Mouse (Mus musculus) G1E (cell line): ENCODE results near the gene Gm9736. TPM values are rescaled to one million over a fixed set of nuclear protein-coding genes. Genes with fewer than 3 reads are reported as not detected.
"Not testable (repeated sequence)": the region's sequence is repeated elsewhere in the genome, so short reads cannot be mapped to it uniquely, and the experiment has no call there.

Source experiments
- ATAC-seq: 2 replicates; pipeline ENCODE4 v1.8.0; 2016; ENCODE audit warnings: mild to moderate bottlenecking; ENCODE audit not compliant: insufficient number of reproducible peaks, poor library complexity, low FRiP score, severe bottlenecking; ENCODE audit errors: extremely low read depth
- DNase-seq: peaks from one replicate; pipeline ENCODE4 v3.0.0; 2012; ENCODE audit warnings: low spot score
- H3K27me3 ChIP-seq: 2 replicates; pipeline ENCODE4 v1.6.1; 2012; ENCODE audit warnings: mild to moderate bottlenecking, low read length, inconsistent platforms; ENCODE audit not compliant: insufficient read depth
- H3K36me3 ChIP-seq: replicated peaks from 2 replicates; pipeline ENCODE3; 2012; ENCODE audit warnings: mild to moderate bottlenecking, inconsistent platforms
- H3K4me1 ChIP-seq: 2 replicates; pipeline ENCODE4 v1.6.1; 2012; ENCODE audit warnings: low read depth, low read length, inconsistent platforms, mixed read lengths; ENCODE audit not compliant: insufficient read depth
- H3K4me3 ChIP-seq: 2 replicates; pipeline ENCODE4 v1.5.1; 2012; ENCODE audit warnings: low read depth, mild to moderate bottlenecking, inconsistent platforms, low read length, moderate library complexity, mixed read lengths
- H3K9me3 ChIP-seq: replicated peaks from 2 replicates; pipeline ENCODE4 v1.6.1; 2012; ENCODE audit warnings: inconsistent platforms
- CTCF ChIP-seq: IDR thresholded peaks from 2 replicates; pipeline ENCODE4 v1.5.1; 2012; ENCODE audit warnings: low read depth, low read length, inconsistent platforms, mixed read lengths
- GATA1 ChIP-seq: IDR thresholded peaks from 2 replicates; pipeline ENCODE4 v1.6.1; 2012; ENCODE audit warnings: borderline replicate concordance, low read length, inconsistent platforms, mixed read lengths
- GATA2 ChIP-seq: IDR thresholded peaks from 2 replicates; pipeline ENCODE4 v1.6.1; 2012; ENCODE audit warnings: low read depth, low read length, inconsistent platforms, borderline replicate concordance
- POLR2AphosphoS5 ChIP-seq: IDR thresholded peaks from 2 replicates; pipeline ENCODE4 v1.6.1; 2012; ENCODE audit warnings: low read depth, low read length, inconsistent platforms; ENCODE audit not compliant: insufficient replicate concordance
- TAL1 ChIP-seq: conservative IDR thresholded peaks from 2 replicates; pipeline ENCODE4 v1.6.1; 2012; ENCODE audit warnings: low read depth, low read length, inconsistent platforms, mixed read lengths
- polyA plus RNA-seq: library from polyadenylated mRNA; stranded (reverse); fragments of >175 nt; gene quantifications from 2 replicates; pipeline ENCODE4 v1.2.3, GENCODE M21; 2012
- total RNA-seq, 2 experiments: library from RNA; stranded (forward) in 1 of 2; stranded (reverse) in 1 of 2; fragments of 200-1000 nt in 1 of 2; fragments of >200 nt in 1 of 2; fragmentation: Nextera tagmentation in 1 of 2; gene quantifications; 2 replicates each; pipeline ENCODE4 v1.2.3; 2014 to 2017

Gene Gm9736
- total and polyA plus RNA-seq, 3 experiments, result 0.22 TPM; not detected in 2

DNA sequence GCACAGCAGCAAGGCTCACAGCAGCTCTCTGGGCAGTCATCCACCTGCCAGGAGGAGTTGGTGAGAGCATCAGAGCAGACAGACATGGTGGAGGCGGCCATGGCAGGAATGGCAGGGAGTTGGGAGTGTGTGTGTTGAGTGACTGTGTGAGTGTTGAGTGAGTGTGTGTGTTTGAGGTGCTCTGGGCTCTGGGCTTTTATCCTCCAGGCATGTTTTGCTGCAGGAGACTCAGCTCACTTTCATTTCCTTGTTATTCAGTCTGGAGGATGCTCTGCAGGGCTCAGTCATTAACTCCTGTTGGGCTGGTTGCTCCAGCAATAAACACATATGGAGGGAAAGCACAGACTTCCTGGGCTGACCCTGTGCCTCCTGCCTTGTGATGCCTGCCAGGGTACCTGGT is 25.7 kb upstream of the Gm9736 start, which contains the start of gene Gm7138:
TSS of gene Gm7138 (minus strand) at position 101 of the 400 bp plus-strand sequence.
- DNase-seq, H3K4me3 ChIP-seq, H3K36me3 ChIP-seq, H3K9me3 ChIP-seq, H3K4me1 ChIP-seq, H3K27me3 ChIP-seq, ATAC-seq: not testable (repeated sequence)

DNA sequence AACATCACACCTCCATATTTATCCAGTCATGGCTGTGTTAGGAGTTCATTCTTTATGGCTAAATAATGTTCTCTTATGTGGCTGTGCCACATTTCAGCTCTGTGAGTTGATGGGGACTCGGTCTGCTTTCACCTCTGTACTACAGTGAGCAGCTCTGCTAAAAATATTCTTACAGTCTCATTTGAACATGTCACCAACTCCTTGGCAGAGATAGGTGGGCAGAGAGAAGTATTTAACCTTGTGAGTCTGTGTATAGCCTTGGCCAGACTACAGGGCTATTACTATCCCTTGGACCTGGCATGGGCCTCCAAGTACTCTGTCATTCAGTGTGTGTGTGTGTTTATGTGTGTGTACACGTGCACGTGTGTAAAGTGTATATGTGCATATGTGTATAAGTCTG is 21.0 kb upstream of the Gm9736 start:
- ATAC-seq, H3K9me3 ChIP-seq, DNase-seq, H3K4me3 ChIP-seq, H3K36me3 ChIP-seq, H3K4me1 ChIP-seq, H3K27me3 ChIP-seq: not testable (repeated sequence)

DNA sequence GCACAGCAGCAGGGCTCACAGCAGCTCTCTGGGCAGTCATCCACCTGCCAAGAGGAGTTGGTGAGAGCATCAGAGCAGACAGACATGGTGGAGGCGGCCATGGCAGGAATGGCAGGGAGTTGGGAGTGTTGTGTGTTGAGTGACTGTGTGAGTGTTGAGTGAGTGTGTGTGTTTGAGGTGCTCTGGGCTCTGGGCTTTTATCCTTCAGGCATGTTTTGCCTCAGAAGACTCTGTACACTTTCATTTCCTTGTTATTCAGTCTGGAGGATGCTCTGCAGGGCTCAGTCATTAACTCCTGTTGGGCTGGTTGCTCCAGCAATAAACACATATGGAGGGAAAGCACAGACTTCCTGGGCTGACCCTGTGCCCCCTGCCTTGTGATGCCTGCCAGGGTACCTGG is 20.1 kb upstream of the Gm9736 start, which contains the start of gene Gm3238:
TSS of gene Gm3238 (minus strand) at position 101 of the 400 bp plus-strand sequence.
- H3K4me1 ChIP-seq, H3K4me3 ChIP-seq, H3K27me3 ChIP-seq, H3K9me3 ChIP-seq, H3K36me3 ChIP-seq, ATAC-seq, DNase-seq: not testable (repeated sequence)

DNA sequence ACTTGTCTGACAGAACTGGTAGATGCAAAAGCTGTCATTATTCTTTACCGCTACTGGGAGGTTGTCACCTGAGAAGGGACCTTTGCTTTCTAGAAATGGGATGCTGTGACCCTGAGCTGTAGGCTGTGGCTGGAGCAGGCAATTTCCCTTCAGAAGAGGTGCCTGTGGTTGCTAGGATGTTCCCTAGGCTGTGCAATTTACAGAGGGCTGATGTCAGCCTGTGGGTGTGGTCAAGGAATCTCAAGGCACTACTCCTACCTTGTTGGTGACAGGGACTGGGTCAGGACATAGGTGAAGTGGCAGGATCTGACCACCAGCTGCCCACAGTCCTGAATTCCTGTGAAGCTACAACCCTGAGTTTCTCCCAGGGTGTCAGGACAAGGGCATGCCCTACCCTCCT is 18.6 kb upstream of the Gm9736 start:
- no peak for ATAC-seq
- no peak for DNase-seq
- no peak for TF ChIP-seq GATA1
- TF ChIP-seq TAL1, result no peak
- TF ChIP-seq CTCF, result no peak
- TF ChIP-seq GATA2, result no peak
- no peak for TF ChIP-seq POLR2AphosphoS5
- no peaks in the 10 kb centered on the region for H3K4me1 ChIP-seq
- H3K27me3 ChIP-seq, result peaks cover 6% of the 10 kb centered on the region; the same call in 1 of the 2 replicates
- no peak overlapping the region for H3K4me3 ChIP-seq
- no peaks in the 10 kb centered on the region for H3K36me3 ChIP-seq
- H3K9me3 ChIP-seq, result no peaks in the 10 kb centered on the region

DNA sequence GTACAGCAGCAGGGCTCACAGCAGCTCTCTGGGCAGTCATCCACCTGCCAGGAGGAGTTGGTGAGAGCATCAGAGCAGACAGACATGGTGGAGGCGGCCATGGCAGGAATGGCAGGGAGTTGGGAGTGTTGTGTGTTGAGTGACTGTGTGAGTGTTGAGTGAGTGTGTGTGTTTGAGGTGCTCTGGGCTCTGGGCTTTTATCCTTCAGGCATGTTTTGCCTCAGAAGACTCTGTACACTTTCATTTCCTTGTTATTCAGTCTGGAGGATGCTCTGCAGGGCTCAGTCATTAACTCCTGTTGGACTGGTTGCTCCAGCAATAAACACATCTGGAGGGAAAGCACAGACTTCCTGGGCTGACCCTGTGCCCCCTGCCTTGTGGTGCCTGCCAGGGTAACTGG is 8.4 kb upstream of the Gm9736 start, which contains the start of gene Gm3233:
TSS of gene Gm3233 (minus strand) at position 101 of the 400 bp plus-strand sequence.
- not testable (repeated sequence) for ATAC-seq, H3K9me3 ChIP-seq, H3K4me3 ChIP-seq, DNase-seq, H3K27me3 ChIP-seq, H3K36me3 ChIP-seq, H3K4me1 ChIP-seq

DNA sequence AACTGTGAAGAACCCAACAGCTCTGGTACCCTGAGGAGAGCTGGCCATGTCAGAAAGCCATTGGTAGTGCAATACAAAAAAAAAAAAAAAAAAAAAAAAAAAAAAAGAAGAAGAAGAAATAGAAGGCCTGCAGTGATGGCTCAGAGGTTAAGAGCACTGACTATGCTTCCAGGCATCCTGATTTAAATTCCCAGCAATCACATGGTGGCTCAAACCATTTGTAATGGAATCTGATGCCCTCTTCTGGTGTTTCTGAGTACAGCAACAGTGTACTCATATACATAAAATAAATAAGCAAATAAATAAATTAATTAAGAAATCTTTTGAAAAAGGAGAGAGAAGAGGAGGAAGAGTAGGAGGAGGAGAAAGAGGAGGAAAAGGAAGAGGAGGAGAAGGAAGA is 2.3 kb upstream of the Gm9736 start:
- no peaks in the 10 kb centered on the region for H3K4me1 ChIP-seq
- H3K27me3 ChIP-seq, result peaks cover 7% of the 10 kb centered on the region; the same call in 1 of the 2 replicates
- no peaks in the 10 kb centered on the region for H3K36me3 ChIP-seq
- no peak overlapping the region for H3K4me3 ChIP-seq
- no peak for DNase-seq
- no peak for TF ChIP-seq GATA1
- no peak for TF ChIP-seq CTCF
- TF ChIP-seq GATA2, result no peak
- no peak for TF ChIP-seq POLR2AphosphoS5
- TF ChIP-seq TAL1, result no peak
- H3K9me3 ChIP-seq, result no peaks in the 10 kb centered on the region
- ATAC-seq, result no peak

DNA sequence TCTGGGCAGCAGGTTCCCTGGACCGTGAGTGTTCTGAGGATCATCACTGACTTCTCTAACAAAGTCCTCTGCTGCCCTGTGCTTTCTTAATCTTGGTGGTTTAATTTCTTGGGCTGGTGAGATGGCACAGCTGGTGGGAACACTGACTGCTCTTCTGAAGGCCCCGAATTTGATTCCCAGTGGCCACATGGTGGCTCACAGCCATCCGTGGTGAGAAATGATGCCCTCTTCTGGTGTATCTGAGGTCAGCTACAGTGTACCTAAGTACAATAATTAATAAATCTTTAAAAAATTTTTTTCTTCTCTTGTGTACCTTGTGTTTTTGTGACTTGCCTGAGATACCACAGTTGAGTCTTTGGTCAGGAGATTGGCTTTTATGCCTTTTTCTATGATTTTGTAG is 1.2 kb upstream of the Gm9736 start:
- not testable (repeated sequence) for DNase-seq, ATAC-seq, H3K36me3 ChIP-seq, H3K4me1 ChIP-seq, H3K27me3 ChIP-seq, H3K4me3 ChIP-seq, H3K9me3 ChIP-seq

DNA sequence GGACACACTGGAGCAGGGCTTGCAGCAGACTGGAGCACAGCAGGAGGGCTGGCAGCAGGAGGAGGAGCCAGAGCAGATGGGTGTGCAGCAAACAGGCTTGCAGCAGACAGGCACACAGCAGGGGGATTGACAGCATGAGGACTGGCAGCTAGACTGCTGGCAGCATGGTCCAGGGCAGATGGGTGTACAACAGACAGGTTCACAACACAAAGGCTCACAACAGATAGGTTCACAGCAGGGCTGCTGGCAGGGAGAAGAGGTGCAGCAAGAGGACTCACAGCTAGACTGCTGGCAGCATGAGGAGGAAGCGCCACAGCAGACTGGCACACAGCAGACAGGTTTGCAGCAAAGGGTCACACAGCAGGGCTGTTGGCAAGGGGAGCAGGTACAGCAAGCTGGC is 468 bp downstream of the Gm9736 start:
- H3K27me3 ChIP-seq, H3K4me3 ChIP-seq, H3K4me1 ChIP-seq, H3K36me3 ChIP-seq, ATAC-seq, H3K9me3 ChIP-seq, DNase-seq: not testable (repeated sequence)

DNA sequence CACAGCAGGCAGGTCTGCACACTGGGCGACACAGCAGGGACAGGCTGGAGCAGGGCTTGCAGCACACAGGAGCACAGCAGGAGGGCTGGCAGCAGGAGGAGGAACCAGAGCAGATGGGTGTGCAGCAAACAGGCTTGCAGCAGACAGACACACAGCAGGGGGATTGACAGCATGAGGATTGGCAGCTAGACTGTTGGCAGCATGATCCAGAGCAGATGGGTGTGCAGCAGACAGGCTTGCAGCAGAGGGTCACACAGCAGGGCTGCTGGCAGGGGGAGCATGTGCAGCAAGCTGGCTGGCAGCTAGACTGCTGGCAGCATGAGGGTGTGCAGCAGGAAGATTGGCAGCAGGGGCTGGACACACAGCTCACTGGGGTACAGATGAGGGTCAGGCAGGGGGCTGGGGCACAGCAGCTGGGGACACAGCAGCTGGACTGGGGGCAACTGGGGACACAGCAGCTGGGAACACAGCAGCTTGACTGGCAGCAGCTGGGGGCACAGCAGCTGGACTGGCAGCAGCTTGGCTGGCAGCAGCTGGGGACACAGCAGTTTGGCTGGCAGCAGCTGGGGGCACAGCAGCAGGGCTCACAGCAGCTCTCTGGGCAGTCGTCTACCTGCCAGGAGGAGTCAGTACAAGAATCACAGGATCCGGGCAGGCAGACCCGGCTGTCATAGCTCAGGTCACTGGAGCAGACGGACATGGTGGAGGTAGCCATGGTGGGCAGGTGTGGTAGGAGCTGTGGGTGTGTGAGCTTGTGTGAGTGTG is 9.0 kb downstream of the Gm9736 start, which contains the start of gene Gm18596:
TSS of gene Gm18596 (minus strand) at position 715 of the 765 bp plus-strand sequence.
- H3K9me3 ChIP-seq, H3K4me1 ChIP-seq, DNase-seq, H3K36me3 ChIP-seq, H3K27me3 ChIP-seq, H3K4me3 ChIP-seq, ATAC-seq: not testable (repeated sequence)
